Mouse (Mus musculus) intestine, embryonic 16.5 days (tissue): ENCODE data around the gene Kif6. TPM values are rescaled to one million over a fixed set of nuclear protein-coding genes. Genes with fewer than 3 reads are reported as not detected.
A peak's percentile ranks its signal among the peaks of the same experiment; 100 is the strongest.

Experiments used
- ATAC-seq: fragments of 200-750 bp; cut with Nextera tagmentation; 2 replicates; pipeline ENCODE4 v1.8.0; 2017; ENCODE audit warnings: moderate TSS enrichment, moderate library complexity
- H3K27ac ChIP-seq: fragments of 300-500 bp; sonication (generic); 2 replicates; pipeline ENCODE4 v1.5.1; 2014; ENCODE audit warnings: mild to moderate bottlenecking, low read length
- H3K27me3 ChIP-seq: fragments of 300-500 bp; sonication (generic); replicated peaks from 2 replicates; pipeline ENCODE4 v1.6.1; 2014; ENCODE audit warnings: low read length, control low read depth, mixed read lengths; ENCODE audit not compliant: control insufficient read depth, insufficient read depth
- H3K36me3 ChIP-seq: fragments of 300-500 bp; sonication (generic); 2 replicates; pipeline ENCODE4 v1.6.1; 2014; ENCODE audit warnings: low read length, control low read depth; ENCODE audit not compliant: control insufficient read depth, insufficient read depth
- H3K4me1 ChIP-seq: fragments of 300-500 bp; sonication (generic); 2 replicates; pipeline ENCODE4 v1.6.1; 2014; ENCODE audit warnings: low read length, control low read depth, mixed read lengths; ENCODE audit not compliant: control insufficient read depth, insufficient read depth
- H3K4me2 ChIP-seq: fragments of 300-500 bp; sonication (generic); 2 replicates; pipeline ENCODE4 v1.6.1; 2014; ENCODE audit warnings: low read depth, low read length, control low read depth
- H3K4me3 ChIP-seq: fragments of 300-500 bp; sonication (generic); 2 replicates; pipeline ENCODE4 v1.5.1; 2014; ENCODE audit warnings: mild to moderate bottlenecking, low read length
- H3K9ac ChIP-seq: fragments of 300-500 bp; sonication (generic); 2 replicates; pipeline ENCODE4 v1.6.1; 2014; ENCODE audit warnings: low read depth, low read length
- H3K9me3 ChIP-seq: fragments of 300-500 bp; sonication (generic); 2 replicates; pipeline ENCODE4 v1.6.1; 2016; ENCODE audit warnings: low read length, control low read depth; ENCODE audit not compliant: control insufficient read depth
- WGBS: fragments of 180-500 bp; shearing (Covaris S2); extraction: QIAGEN DNeasy Blood & Tissue Kit; methylation state at CpG from one replicate; pipeline ENCODE4 v1.1.7; 2014; 5-methylcytosine and 5-hydroxymethylcytosine counted together
- polyA plus RNA-seq: library from polyadenylated mRNA; unstranded; fragments of >200 nt; fragmentation: Nextera tagmentation; extraction: Ambion mirVana; gene quantifications from 2 replicates; pipeline ENCODE4 v1.2.1, GENCODE M21; 2015

Kif6 gene
- polyA plus RNA-seq, 1 experiment from 2014 or later = 1.1 TPM

DNA sequence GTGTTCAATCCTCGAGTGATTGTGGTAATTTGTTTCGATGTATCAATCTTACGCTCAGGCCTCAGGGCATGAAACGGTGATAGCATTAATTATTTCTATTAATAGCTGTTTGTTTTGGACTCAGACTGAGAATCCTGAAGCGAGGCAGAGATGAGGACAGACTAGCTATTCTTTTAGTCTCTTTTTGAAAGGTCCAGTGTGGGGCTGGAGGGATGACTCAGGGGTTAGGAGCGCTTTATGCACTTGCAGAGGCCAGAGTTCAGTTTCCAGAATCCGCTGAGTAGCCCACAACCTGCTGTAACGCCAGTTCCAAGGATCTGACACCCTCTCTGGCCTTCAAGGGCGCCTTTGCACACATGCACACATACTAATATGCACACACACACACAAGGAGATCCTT lies 9.6 kb downstream of the Kif6 start:
- H3K36me3 ChIP-seq = no peaks in the 10 kb centered on the region
- no peak overlapping the region for H3K4me2 ChIP-seq
- no peak overlapping the region for H3K27ac ChIP-seq
- H3K4me3 ChIP-seq = no peak overlapping the region
- 70% methylated on average over 9 of the region's 9 CpGs for WGBS
- no peak for ATAC-seq
- H3K9ac ChIP-seq = no peak overlapping the region
- no peaks in the 10 kb centered on the region for H3K4me1 ChIP-seq
- H3K9me3 ChIP-seq = no peaks in the 10 kb centered on the region
- H3K27me3 ChIP-seq = no peaks in the 10 kb centered on the region

GRCm38 (mm10) chr17:49627011-49627794 lies 12.3 kb downstream of the Kif6 start:
- Histone ChIP-seq H3K4me2 (no peak overlapping the region), H3K4me1 (no peaks in the 10 kb centered on the region), H3K27me3 (no peaks in the 10 kb centered on the region), H3K9ac (no peak overlapping the region), H3K4me3 (no peak overlapping the region), H3K9me3 (no peaks in the 10 kb centered on the region), H3K36me3 (no peaks in the 10 kb centered on the region), H3K27ac (no peak overlapping the region)
- peak; percentile 98 for ATAC-seq
- 75% methylated on average over 13 of the region's 13 CpGs for WGBS

DNA sequence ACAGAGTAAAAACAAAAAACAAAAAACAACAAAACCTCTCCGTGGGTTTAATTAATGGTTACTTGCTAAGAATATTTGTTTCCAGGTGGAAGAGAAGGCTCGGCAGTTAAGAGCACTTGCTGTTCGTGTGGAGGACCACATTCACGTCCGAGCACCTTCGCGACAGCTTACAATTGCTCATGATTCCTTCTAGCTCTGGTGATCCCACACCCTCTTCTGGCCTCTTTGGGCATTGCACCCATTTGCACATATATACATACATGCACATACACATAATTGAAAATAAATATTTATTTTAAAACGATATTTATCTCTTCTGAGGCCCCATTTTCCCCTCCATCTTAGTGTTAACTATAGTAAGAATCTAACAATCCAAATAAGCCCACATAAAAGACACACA lies 13.9 kb downstream of the Kif6 start:
- Histone ChIP-seq H3K9me3 (no peaks in the 10 kb centered on the region), H3K4me1 (no peaks in the 10 kb centered on the region), H3K4me2 (no peak overlapping the region), H3K36me3 (no peaks in the 10 kb centered on the region), H3K27ac (no peak overlapping the region), H3K4me3 (no peak overlapping the region), H3K27me3 (no peaks in the 10 kb centered on the region), H3K9ac (no peak overlapping the region)
- 90% methylated on average over 8 of the region's 8 CpGs for WGBS
- ATAC-seq = no peak

- 43% methylated on average over 8 of the region's 8 CpGs for WGBS
- no peaks in the 10 kb centered on the region for H3K4me1 ChIP-seq
- no peaks in the 10 kb centered on the region for H3K27me3 ChIP-seq
- ATAC-seq = no peak
- H3K4me2 ChIP-seq = no peak overlapping the region
- no peak overlapping the region for H3K27ac ChIP-seq
- no peaks in the 10 kb centered on the region for H3K9me3 ChIP-seq
- H3K36me3 ChIP-seq = no peaks in the 10 kb centered on the region
- H3K4me3 ChIP-seq = no peak overlapping the region
- no peak overlapping the region for H3K9ac ChIP-seq
Observed at GRCm38 (mm10) chr17:49633041-49633440, 18.1 kb downstream of the Kif6 start.

DNA sequence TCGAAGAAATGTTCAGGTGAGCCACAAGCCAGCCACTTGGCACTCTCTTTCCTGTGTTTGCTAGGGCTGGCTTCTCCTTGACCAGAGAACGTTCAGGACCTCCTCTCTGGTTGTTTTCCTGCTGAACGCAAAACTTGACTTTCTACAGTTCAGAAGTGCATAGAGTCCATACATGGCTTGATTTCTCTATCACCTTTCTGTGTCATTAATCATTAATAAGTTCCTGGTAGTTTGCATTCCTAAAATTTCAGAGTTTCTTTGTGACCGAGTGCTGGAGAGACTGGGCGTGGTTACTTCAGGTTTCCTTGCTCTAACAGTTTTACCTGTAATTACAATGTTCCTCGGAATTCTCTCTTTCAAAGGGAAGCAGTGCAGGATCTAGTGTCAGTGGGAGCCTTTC lies 27.0 kb downstream of the Kif6 start:
- H3K4me2 ChIP-seq = no peak overlapping the region
- H3K4me1 ChIP-seq = no peaks in the 10 kb centered on the region
- H3K27me3 ChIP-seq = no peaks in the 10 kb centered on the region
- WGBS = 69% methylated on average over 6 of the region's 6 CpGs
- H3K9ac ChIP-seq = no peak overlapping the region
- H3K27ac ChIP-seq = no peak overlapping the region
- H3K36me3 ChIP-seq = no peaks in the 10 kb centered on the region
- peaks cover 4% of the 10 kb centered on the region; the same call in 1 of the 2 replicates for H3K9me3 ChIP-seq
- ATAC-seq = no peak
- no peak overlapping the region for H3K4me3 ChIP-seq

GRCm38 (mm10) chr17:49642336-49642735 lies 27.4 kb downstream of the Kif6 start:
- no peak for ATAC-seq
- 92% methylated on average over 8 of the region's 8 CpGs for WGBS
- Histone ChIP-seq H3K9ac (no peak overlapping the region), H3K4me2 (no peak overlapping the region), H3K27ac (no peak overlapping the region), H3K36me3 (no peaks in the 10 kb centered on the region), H3K9me3 (peaks cover 4% of the 10 kb centered on the region; the same call in 1 of the 2 replicates), H3K4me1 (no peaks in the 10 kb centered on the region), H3K27me3 (no peaks in the 10 kb centered on the region), H3K4me3 (no peak overlapping the region)

GRCm38 (mm10) chr17:49642889-49643490 lies 28.1 kb downstream of the Kif6 start:
- no peak overlapping the region for H3K4me3 ChIP-seq
- H3K4me1 ChIP-seq = no peaks in the 10 kb centered on the region
- 87% methylated on average over 11 of the region's 11 CpGs for WGBS
- no peaks in the 10 kb centered on the region for H3K36me3 ChIP-seq
- H3K27ac ChIP-seq = no peak overlapping the region
- H3K9ac ChIP-seq = no peak overlapping the region
- ATAC-seq = no peak
- H3K9me3 ChIP-seq = peaks cover 4% of the 10 kb centered on the region; the same call in 1 of the 2 replicates
- no peak overlapping the region for H3K4me2 ChIP-seq
- no peaks in the 10 kb centered on the region for H3K27me3 ChIP-seq

DNA sequence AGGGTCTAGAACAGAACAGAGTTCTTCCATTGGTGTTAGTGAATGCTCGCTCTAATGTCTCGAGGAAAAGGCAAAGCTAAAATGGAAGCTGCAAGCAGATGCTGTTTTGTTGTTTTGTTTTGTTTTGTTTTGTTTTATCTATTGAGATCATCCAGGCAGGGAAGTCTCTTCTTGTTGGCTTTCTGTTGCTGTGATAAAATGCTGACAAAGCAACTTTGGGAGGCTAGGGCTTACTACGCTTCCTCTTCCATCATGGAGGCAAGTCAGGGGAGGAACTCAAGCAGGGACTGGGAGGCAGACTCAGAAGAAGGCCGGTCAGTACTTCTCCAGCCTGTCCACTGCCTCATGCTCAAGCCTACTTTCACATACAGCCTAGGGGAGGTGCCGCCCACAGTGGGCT lies 31.3 kb downstream of the Kif6 start:
- H3K27ac ChIP-seq = no peak overlapping the region
- H3K27me3 ChIP-seq = no peaks in the 10 kb centered on the region
- no peak overlapping the region for H3K4me3 ChIP-seq
- H3K9ac ChIP-seq = no peak overlapping the region
- ATAC-seq = no peak
- H3K4me2 ChIP-seq = no peak overlapping the region
- WGBS = 92% methylated on average over 5 of the region's 5 CpGs
- H3K36me3 ChIP-seq = no peaks in the 10 kb centered on the region
- H3K9me3 ChIP-seq = peaks cover 4% of the 10 kb centered on the region; the same call in 1 of the 2 replicates
- no peaks in the 10 kb centered on the region for H3K4me1 ChIP-seq

GRCm38 (mm10) chr17:49648970-49649369 lies 34.0 kb downstream of the Kif6 start:
- Histone ChIP-seq H3K36me3 (no peaks in the 10 kb centered on the region), H3K4me3 (no peak overlapping the region), H3K27ac (no peak overlapping the region; the same call in 1 of the 2 replicates), H3K4me2 (no peak overlapping the region), H3K9me3 (peaks cover 4% of the 10 kb centered on the region; the same call in 1 of the 2 replicates), H3K4me1 (no peaks in the 10 kb centered on the region), H3K27me3 (no peaks in the 10 kb centered on the region), H3K9ac (no peak overlapping the region)
- ATAC-seq = no peak
- 67% methylated on average over 2 of the region's 2 CpGs for WGBS
